Mouse (Mus musculus): ENCODE results near the gene Mob3b.

Mob3b gene

GRCm38 (mm10) chr4:35148326-35148725 lies 9.0 kb downstream of the Mob3b start:
- DNase-seq (ENCODE audit: low spot score), result no peak

DNA sequence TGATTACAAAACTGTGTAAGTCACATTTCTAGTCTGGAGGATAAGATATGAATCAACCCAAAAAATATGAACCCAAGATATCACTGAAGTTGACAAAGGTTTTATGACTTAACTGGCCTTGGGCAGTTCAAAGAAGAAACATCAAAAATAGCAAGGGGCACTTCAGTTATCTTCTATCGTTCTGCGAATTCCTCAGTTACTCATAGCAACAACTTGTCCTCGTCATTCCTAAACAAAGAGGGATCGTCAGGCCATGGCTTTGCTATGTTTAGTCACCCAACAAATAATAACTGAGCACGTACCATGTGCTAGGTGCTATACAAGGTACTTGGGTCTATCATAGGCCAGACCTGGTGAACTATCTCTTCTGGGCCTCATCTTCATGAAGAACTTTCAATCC lies 10.7 kb downstream of the Mob3b start:
- no peak for DNase-seq (ENCODE audit: low spot score)

DNA sequence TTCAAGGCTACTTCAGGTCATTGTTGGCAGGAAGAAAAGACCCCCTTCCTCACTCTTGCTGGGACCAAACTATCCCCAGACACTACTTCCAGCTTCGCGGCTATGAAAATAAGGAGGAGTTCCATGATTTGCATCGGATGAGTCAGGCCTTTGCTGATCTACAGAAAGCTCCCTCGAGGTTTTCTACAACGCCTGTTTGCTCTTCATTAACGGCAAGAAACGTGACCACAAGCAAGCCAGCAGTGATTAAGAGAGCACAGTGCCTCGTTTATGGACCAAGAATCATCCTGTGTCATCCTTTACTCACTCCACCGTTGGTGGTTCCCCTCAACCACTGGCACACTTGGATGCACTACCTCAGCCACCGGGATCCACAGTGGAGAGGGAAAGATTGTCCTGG lies 11.6 kb downstream of the Mob3b start:
- DNase-seq (ENCODE audit: low spot score), result no peak

GRCm38 (mm10) chr4:35143472-35144102 lies 13.7 kb downstream of the Mob3b start:
- no peak for DNase-seq (ENCODE audit: low spot score)

DNA sequence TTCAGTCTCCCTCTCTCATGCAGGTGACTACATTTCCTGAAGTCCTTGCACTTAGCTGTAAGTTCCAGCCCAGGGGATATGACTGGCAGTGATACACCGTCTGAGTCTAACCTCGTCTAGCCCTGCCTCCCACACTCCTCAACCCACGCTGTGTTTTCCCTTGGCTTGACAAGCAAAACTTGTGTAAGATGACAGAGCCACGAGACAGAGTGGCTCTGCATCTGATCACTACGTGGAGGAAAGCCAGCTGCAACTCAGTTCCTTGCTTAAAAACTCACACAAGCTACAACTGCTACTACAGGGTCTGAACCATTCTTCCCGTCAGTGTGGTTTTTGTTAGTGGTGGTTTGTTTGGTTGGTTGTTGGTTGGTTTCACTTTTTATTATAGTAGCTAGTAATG lies 17.0 kb downstream of the Mob3b start:
- DNase-seq (ENCODE audit: low spot score), result no peak

DNA sequence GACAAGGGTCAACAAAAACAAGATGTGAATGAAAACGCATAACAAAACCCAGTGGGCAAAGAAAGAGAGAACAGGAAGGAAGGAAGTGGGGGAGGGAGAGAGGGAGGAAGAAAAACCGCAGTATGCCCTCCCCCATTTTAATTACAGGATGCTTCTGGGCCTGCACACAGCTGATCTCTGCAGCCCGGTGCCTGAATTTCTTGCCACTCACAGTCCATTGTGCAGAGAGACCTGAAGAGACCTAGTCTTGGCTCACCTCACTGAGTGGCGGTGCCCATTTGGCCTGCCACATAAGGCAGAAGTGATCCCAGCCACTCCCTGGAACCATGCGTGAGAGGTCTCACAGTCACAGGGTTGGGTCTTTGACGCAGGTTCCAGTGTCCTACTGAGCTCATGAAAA lies 19.2 kb downstream of the Mob3b start:
- no peak for DNase-seq (ENCODE audit: low spot score)

DNA sequence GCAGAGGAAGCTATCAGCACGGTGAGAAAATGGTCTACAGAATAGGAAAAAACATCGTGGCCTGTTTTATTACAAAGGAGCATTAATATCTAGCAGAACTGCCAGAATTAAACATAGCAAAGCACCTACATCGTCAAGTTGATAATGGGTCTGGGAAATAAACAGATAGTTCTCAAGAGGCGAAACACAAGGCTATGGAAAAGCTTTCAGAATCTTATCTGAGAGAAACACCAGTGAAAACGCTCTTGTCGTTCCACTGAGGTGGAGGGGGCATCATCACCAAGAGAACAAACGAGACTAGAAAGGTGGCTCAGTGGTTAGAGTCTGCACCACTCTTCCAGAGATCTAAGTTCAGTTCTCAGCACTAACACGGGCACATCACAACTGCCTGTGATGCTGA lies 20.3 kb downstream of the Mob3b start:
- DNase-seq (ENCODE audit: low spot score), result no peak

DNA sequence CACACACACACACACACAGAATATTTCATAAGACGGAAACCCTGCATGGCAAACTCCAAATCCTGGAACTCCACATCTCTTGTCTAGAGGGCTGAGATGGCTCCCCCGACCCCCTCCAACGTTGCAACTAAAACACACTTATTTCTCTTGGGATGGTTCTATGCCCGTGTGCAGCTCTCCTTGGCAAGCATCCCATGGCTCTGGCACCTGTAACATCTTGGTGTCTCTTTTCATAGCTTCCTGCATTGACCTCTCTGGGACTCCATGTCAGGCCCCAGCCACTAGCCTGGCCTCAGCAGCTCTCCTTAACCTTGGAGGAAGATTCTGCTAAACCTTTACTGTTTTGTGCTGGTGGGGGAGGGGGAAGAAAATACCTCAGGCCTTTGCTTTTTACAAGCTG lies 21.5 kb downstream of the Mob3b start:
- no peak for DNase-seq (ENCODE audit: low spot score)

DNA sequence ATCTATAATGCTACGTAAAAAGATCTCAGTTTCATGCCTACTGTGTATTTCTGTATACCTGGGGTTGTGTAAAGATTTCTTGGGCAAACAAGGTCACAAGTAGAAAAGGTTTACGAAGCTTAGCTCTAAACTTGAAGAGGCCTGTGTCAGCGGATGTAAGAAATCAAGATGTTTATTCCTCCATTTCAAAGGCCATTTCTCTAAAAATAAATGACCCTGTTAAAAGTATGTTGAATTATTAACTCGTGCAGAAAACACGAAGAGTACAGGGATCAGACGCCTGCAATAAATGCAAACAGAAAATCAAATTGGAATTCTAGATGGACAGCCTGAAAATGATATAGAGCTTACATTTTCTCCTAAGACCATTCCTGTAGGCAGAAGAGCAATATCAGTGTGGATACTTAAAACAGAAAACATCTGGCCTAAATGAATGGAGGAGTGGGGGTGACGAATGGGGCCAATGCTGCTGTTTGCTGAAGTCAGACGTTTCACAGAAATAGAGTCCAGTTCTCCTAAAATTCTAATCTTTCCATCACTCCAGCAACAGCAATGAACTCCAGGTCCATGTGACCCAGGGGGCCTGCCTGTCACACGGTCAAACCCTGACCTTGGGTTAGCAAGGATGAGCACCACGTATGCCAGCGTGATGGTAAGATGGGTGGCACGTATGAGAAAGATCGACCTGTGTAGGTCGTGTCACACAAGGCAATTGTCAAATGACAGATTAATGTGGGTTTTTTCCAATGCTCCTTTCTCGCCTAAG lies 22.3 kb downstream of the Mob3b start:
- DNase-seq (ENCODE audit: low spot score), result no peak

- DNase-seq (ENCODE audit: low spot score), result no peak
Observed at GRCm38 (mm10) chr4:35133411-35133810, 23.9 kb downstream of the Mob3b start.

GRCm38 (mm10) chr4:35131592-35131991 lies 25.7 kb downstream of the Mob3b start:
- no peak for DNase-seq (ENCODE audit: low spot score)

DNA sequence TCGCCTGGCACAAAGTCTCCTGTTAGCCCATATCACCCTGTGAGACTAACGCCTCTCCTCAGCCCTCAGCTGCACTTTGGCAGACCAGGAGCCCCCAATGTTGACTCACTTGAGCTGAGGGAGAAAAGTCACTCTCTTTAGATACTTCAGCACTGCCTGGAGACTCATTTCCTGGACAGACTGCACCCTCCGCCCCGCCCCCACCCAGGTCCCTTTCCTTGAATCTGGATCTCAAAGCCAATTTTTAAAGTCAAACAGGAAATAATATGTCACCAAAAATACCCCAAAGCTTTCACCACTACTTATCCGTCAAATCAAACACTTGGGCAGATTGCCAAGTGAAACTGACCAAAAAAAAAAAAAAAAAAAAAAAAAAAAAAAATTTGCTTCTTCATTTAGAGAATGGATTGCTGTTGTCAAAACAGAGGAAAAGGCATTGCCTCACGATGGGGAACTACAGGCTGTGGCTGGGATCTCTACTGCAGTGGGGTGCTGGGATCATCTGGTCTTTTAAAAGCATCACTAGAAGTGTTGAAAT lies 26.8 kb downstream of the Mob3b start:
- DNase-seq (ENCODE audit: low spot score), result no peak

- no peak for DNase-seq (ENCODE audit: low spot score)
Observed at GRCm38 (mm10) chr4:35127759-35128158, 29.5 kb downstream of the Mob3b start.

- no peak for DNase-seq (ENCODE audit: low spot score)
Observed at GRCm38 (mm10) chr4:35126776-35127175, 30.5 kb downstream of the Mob3b start.

DNA sequence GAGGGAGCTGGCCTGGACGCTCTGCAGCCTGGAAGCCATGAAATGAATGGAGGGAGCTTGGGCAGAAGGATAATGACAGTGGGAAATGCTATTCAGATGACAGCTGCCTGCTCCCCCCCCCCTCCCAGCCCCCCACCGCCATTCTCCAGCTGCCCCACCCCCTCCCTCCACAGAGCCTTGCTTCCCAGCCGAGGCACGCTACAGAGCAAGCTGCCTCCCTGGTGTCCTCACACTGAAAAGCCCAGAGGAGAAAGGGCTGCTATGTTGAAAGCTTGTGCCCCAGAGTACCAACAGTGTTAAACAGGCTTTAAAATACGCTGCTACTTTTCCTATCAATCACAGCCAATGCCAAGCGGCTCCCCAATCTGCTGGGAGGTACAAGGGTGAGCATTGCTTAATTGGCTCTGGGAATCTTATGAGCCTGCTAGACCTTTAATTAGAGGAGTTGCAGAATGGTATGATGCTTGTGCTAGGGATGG lies 31.9 kb downstream of the Mob3b start:
- DNase-seq (ENCODE audit: low spot score), result no peak

GRCm38 (mm10) chr4:35124027-35124426 lies 33.3 kb downstream of the Mob3b start:
- no peak for DNase-seq (ENCODE audit: low spot score)

- no peak for DNase-seq (ENCODE audit: low spot score)
Observed at GRCm38 (mm10) chr4:35123087-35123486, 34.2 kb downstream of the Mob3b start.

GRCm38 (mm10) chr4:35121060-35121459 lies 36.2 kb downstream of the Mob3b start:
- DNase-seq (ENCODE audit: low spot score), result no peak

DNA sequence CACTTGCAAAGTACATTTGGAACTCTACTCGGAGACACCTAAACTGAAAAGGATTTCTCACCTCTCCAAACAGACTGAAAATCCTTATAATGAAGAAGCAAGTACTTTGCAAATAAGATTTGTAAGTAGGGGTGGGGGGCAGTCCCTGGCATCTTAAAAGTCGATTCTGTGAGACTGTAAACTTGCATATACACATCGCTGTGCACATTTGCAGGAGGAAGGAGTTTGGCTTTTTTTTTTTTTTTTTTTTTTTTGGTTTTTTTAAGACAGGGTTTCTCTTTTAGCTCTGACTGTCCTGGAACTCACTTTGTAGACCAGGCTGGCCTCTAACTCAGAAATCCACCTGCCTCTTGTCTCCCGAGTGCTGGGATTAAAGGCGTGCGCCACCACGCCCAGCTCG lies 36.7 kb downstream of the Mob3b start:
- DNase-seq (ENCODE audit: low spot score), result no peak

GRCm38 (mm10) chr4:35120159-35120558 lies 37.1 kb downstream of the Mob3b start:
- DNase-seq (ENCODE audit: low spot score), result no peak

- DNase-seq (ENCODE audit: low spot score), result no peak
Observed at GRCm38 (mm10) chr4:35118851-35119250, 38.4 kb downstream of the Mob3b start.

DNA sequence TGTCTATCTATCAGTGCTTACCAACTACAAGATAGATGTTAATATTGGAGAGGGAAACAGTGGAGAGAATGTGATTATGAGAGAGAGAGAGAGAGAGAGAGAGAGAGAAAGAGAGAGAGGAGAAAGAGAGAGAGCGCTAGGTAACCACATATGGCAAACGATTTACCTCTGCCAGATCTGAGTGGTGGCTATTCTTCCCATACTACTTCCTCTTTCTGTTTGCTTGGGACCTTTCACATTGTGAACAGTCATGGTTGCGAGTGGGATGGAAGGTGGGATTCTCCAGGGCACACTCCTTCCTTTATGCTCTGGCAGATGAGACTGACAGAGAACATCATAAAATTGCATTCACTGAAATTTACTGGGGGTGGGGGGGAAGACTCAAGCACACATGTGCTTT lies 40.1 kb downstream of the Mob3b start:
- no peak for DNase-seq (ENCODE audit: low spot score)

- DNase-seq (ENCODE audit: low spot score), result no peak
Observed at GRCm38 (mm10) chr4:35115933-35116332, 41.4 kb downstream of the Mob3b start.

DNA sequence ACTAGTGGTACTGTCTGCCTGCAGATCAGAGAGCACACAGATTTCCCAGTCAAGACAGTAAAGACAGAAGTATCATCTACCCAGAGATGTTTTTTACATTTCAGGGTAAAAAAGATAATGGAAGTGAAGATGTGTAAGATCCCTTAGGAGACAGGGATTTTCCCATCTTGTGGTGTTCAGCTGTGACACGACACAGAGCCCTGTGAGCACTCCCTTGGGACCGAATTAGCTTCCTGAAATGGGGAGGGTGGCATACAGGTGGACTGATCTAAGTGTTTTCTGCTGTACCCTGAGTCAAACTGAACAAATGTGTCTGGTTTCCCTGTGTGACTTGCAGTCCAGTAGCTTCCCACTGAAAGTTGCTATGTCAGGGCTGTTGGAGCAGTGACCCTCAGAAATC lies 42.3 kb downstream of the Mob3b start:
- DNase-seq (ENCODE audit: low spot score), result no peak

Measured in left cerebral cortex, adult 11 months (tissue).